Mouse (Mus musculus): ENCODE data around the gene Ralgapa2. TPM values are rescaled to one million over a fixed set of nuclear protein-coding genes. Genes with fewer than 3 reads are reported as not detected.

The Ralgapa2 gene
- total and polyA plus RNA-seq, 3 experiments, result 9.2 to 9.6 TPM; not detected in 1

DNA sequence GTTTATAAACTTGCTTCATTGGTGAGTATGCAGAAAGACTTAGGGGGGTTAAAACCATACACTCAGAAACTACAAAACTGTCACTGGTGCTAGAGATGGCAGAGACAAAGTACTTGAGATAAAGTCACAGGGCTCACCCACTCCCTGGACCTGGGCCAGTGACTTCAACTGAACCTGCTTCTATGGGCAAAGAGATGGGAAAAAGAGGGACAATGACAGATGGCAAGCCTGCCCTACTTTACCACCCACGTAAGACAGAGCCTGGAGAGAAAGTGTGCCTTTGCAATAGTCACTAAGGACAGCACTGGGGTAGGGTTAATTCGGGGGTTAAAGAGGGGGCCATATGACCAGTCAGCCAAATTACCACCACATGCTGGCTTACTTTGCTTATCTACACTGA is 148.7 kb downstream of the Ralgapa2 start:
- no peak overlapping the region for H3K9ac ChIP-seq (ENCODE audit: control insufficient read depth, low read depth, low read length, poor library complexity, severe bottlenecking)
- H3K36me3 ChIP-seq (ENCODE audit: control insufficient read depth in 1 of 2, insufficient read depth in 2 of 2, low read length in 2 of 2), result peaks cover 2 to 12% of the 10 kb centered on the region in 2 experiments
- peak; percentile 25 for DNase-seq (ENCODE audit: low read depth, low spot score)
- no peak overlapping the region for H3K4me3 ChIP-seq (ENCODE audit: control insufficient read depth in 1 of 2, insufficient read depth in 1 of 2, low read depth in 2 of 2, low read length in 2 of 2)
- H3K4me1 ChIP-seq (ENCODE audit: control insufficient read depth in 1 of 2, insufficient read depth in 2 of 2, low read length in 2 of 2), result peaks cover 9 to 18% of the 10 kb centered on the region in 2 experiments
- H3K27ac ChIP-seq (ENCODE audit: control insufficient read depth, low read depth, low read length), result no peak overlapping the region
- no peaks in the 10 kb centered on the region for H3K79me2 ChIP-seq (ENCODE audit: control insufficient read depth, insufficient read depth, low read length, poor library complexity)
- no peaks in the 10 kb centered on the region for H3K9me3 ChIP-seq (replicated peaks; ENCODE audit: insufficient read depth, low read length)
- no peak for TF ChIP-seq POLR2A (IDR thresholded peaks at IDR 0.05; ENCODE audit: control insufficient read depth in 1 of 2, insufficient read depth in 1 of 2, low read depth in 1 of 2, low read length in 2 of 2, poor library complexity in 1 of 2)
- peak in 1 of 2 experiments; percentile 15; a peak in 1 of 4 replicates for TF ChIP-seq EP300 (IDR thresholded peaks at IDR 0.05; ENCODE audit: low read depth in 1 of 2, low read length in 2 of 2)
- no peaks in the 10 kb centered on the region for H3K27me3 ChIP-seq (ENCODE audit: control insufficient read depth in 1 of 2, insufficient read depth in 2 of 2, low read length in 2 of 2)

DNA sequence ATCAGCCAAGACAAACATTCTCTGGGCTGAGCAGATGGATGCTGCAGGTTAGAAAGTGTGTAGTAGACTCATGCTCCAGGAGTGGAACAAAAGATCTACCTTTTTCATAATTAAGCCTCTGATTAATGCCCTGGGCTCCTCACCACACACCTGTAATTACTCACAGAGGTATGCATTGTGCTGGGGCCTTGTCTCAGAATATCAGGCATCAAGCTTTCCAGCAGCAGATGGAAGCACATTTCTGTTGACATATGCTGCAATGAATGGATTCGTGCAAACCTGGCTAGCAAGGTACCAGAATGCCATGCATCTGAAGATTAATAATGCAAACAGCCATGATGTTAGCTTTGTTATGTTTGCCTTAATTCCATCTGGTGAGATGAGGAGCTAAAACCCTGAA is 149.2 kb downstream of the Ralgapa2 start:
- no peaks in the 10 kb centered on the region for H3K79me2 ChIP-seq (ENCODE audit: control insufficient read depth, insufficient read depth, low read length, poor library complexity)
- H3K4me1 ChIP-seq (ENCODE audit: control insufficient read depth in 1 of 2, insufficient read depth in 2 of 2, low read length in 2 of 2), result peaks cover 11 to 19% of the 10 kb centered on the region in 2 experiments
- DNase-seq (ENCODE audit: low read depth, low spot score), result no peak
- no peaks in the 10 kb centered on the region for H3K27me3 ChIP-seq (ENCODE audit: control insufficient read depth in 1 of 2, insufficient read depth in 2 of 2, low read length in 2 of 2)
- H3K27ac ChIP-seq (ENCODE audit: control insufficient read depth, low read depth, low read length), result no peak overlapping the region
- TF ChIP-seq RAD21 (IDR thresholded peaks at IDR 0.05; ENCODE audit: low read depth, low read length) (no peak), MAZ (IDR thresholded peaks at IDR 0.05; ENCODE audit: low read depth, low read length) (no peak), GATA1 (IDR thresholded peaks at IDR 0.05; ENCODE audit: low read depth, low read length) (no peak), MAX (IDR thresholded peaks at IDR 0.05; ENCODE audit: low read length) (no peak), CTCF (IDR thresholded peaks at IDR 0.05 in 2 of 3, conservative IDR thresholded peaks at IDR 0.05 in 1 of 3; ENCODE audit: control insufficient read depth in 1 of 3, insufficient read depth in 1 of 3, low read depth in 2 of 3, low read length in 3 of 3, poor library complexity in 1 of 3, severe bottlenecking in 1 of 3) (no peak), SIN3A (IDR thresholded peaks at IDR 0.05; ENCODE audit: low read length) (no peak), MAFK (IDR thresholded peaks at IDR 0.05; ENCODE audit: borderline replicate concordance, low read depth, low read length) (no peak), ELF1 (IDR thresholded peaks at IDR 0.05; ENCODE audit: low read depth, low read length) (no peak), MEF2A (IDR thresholded peaks at IDR 0.05; ENCODE audit: extremely low read depth, insufficient replicate concordance, low read depth, low read length, poor library complexity, severe bottlenecking) (no peak), NRF1 (IDR thresholded peaks at IDR 0.05; ENCODE audit: insufficient read depth, low read depth, low read length, poor library complexity, severe bottlenecking) (no peak), E2F4 (IDR thresholded peaks at IDR 0.05; ENCODE audit: borderline replicate concordance, low read depth, low read length) (no peak), TAL1 (IDR thresholded peaks at IDR 0.05; ENCODE audit: low read length) (no peak), ZC3H11A (IDR thresholded peaks at IDR 0.05; ENCODE audit: low read depth, low read length) (no peak), GABPA (IDR thresholded peaks at IDR 0.05; ENCODE audit: low read depth, low read length) (no peak), ZKSCAN1 (IDR thresholded peaks at IDR 0.05; ENCODE audit: low read depth, low read length) (no peak), POLR2AphosphoS5 (IDR thresholded peaks at IDR 0.05; ENCODE audit: borderline replicate concordance, low read depth, low read length) (no peak), RCOR1 (IDR thresholded peaks at IDR 0.05; ENCODE audit: low read depth, low read length) (no peak), TBP (IDR thresholded peaks at IDR 0.05; ENCODE audit: low read depth, low read length) (no peak), ZNF384 (IDR thresholded peaks at IDR 0.05; ENCODE audit: low read depth, low read length) (no peak), UBTF (IDR thresholded peaks at IDR 0.05; ENCODE audit: borderline replicate concordance, insufficient read depth, low read depth, low read length) (no peak)
- peaks cover 2 to 16% of the 10 kb centered on the region in 2 experiments for H3K36me3 ChIP-seq (ENCODE audit: control insufficient read depth in 1 of 2, insufficient read depth in 2 of 2, low read length in 2 of 2)
- H3K9ac ChIP-seq (ENCODE audit: control insufficient read depth, low read depth, low read length, poor library complexity, severe bottlenecking), result no peak overlapping the region
- no peaks in the 10 kb centered on the region for H3K9me3 ChIP-seq (replicated peaks; ENCODE audit: insufficient read depth, low read length)
- H3K4me3 ChIP-seq (ENCODE audit: control insufficient read depth in 1 of 2, insufficient read depth in 1 of 2, low read depth in 2 of 2, low read length in 2 of 2), result no peak overlapping the region
